Comparison of ENCODE assay signal across 23 mouse cellular contexts in the genomic region with DNA sequence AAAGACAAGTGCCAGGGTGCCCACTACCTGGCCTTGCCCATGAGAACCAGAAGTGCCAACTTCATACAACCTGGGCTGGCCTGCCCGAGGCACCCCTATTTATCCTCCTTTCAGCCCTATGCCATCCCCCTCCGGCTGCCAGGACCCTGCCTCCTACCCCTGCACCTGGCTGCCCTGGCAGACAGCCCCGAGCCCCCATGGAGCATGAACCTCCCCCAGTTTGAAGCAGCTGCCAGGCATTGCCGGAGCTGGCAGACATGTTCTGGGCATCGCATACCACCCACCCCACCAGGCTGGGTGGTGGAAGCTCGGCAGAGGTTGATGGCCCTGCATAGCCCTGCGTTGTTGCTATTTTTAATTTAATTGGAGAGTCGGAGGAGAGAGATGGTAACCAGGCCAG.
DNase-seq lines count a peak whose midpoint lies in the region; ATAC-seq and TF ChIP-seq lines count a peak whose summit lies in the region.
"Had no signal": no experiment of that assay in that cellular context is flagged by ENCODE, and none has a peak within 500 bp of the region (broad histone marks: within the 10 kb centered on the region; RNA-seq: fewer than 3 reads in every experiment).

No protein-coding gene starts in this region.

- H3K36me3 ChIP-seq in forebrain, postnatal 0 days (ENCODE audit: insufficient read depth): no peaks in the 10 kb centered on the region
- no peaks in the 10 kb centered on the region for H3K36me3 ChIP-seq in forebrain, embryonic 11.5 days (ENCODE audit: control insufficient read depth, insufficient read depth, low read length)
- H3K36me3 ChIP-seq: embryonic facial prominence, embryonic 12.5 days; embryonic facial prominence, embryonic 15.5 days; forebrain, embryonic 12.5 days; heart, embryonic 12.5 days; heart, embryonic 15.5 days; hindbrain, embryonic 10.5 days had no signal

- no peaks in the 10 kb centered on the region for H3K9me3 ChIP-seq in forebrain, postnatal 0 days (ENCODE audit: low read length)
- no peaks in the 10 kb centered on the region for H3K9me3 ChIP-seq in forebrain, embryonic 11.5 days (ENCODE audit: control insufficient read depth, low read length)
- H3K9me3 ChIP-seq: embryonic facial prominence, embryonic 12.5 days; embryonic facial prominence, embryonic 15.5 days; forebrain, embryonic 12.5 days; heart, embryonic 12.5 days; heart, embryonic 15.5 days; hindbrain, embryonic 10.5 days had no signal

- TF ChIP-seq POLR2A in cerebellum, adult 2 months (IDR thresholded peaks at IDR 0.05; ENCODE audit: borderline replicate concordance, insufficient read depth, low read length): no peak

- peak; percentile 84 to 90 for DNase-seq in cerebellum, postnatal 10 days
- no peak for DNase-seq in cerebellum, adult 2 months
- peak; percentile 32 for DNase-seq in forebrain, postnatal 0 days
- DNase-seq in forebrain, embryonic 11.5 days (ENCODE audit: low spot score): no peak
- peak; percentile 34 to 50 for DNase-seq in layer of hippocampus, postnatal 10 days (ENCODE audit: low spot score in 2 of 2)
- no peak for DNase-seq in layer of hippocampus, adult 18-20 months (ENCODE audit: low spot score in 2 of 2)
- peak; percentile 46 to 54 for DNase-seq in right cerebral cortex, postnatal 10 days (ENCODE audit: low spot score in 2 of 2)
- DNase-seq in right cerebral cortex, postnatal 4 days: no peak
- DNase-seq: adrenal gland, adult 8-10 months; adrenal gland, postnatal 25 days; cerebellum, adult 8-10 months; gastrocnemius, postnatal 25 days; heart, adult 18-20 months; heart, postnatal 10 days; heart, postnatal 36 days had no signal

- H3K27me3 ChIP-seq in cerebellum, adult 2 months (ENCODE audit: control insufficient read depth, insufficient read depth, low read length): no peaks in the 10 kb centered on the region
- H3K27me3 ChIP-seq in forebrain, postnatal 0 days (ENCODE audit: insufficient read depth, low read length): no peaks in the 10 kb centered on the region
- H3K27me3 ChIP-seq in forebrain, embryonic 11.5 days (ENCODE audit: control insufficient read depth, insufficient read depth, low read length): no peaks in the 10 kb centered on the region
- H3K27me3 ChIP-seq: embryonic facial prominence, embryonic 12.5 days; embryonic facial prominence, embryonic 15.5 days; forebrain, embryonic 12.5 days; heart, embryonic 12.5 days; heart, embryonic 15.5 days had no signal

- 31% methylated on average over 8 of the region's 8 CpGs for WGBS in cerebellum, adult 2 months
- WGBS in forebrain, postnatal 0 days: 47% methylated on average over 8 of the region's 8 CpGs
- WGBS in forebrain, embryonic 11.5 days: 90% methylated on average over 8 of the region's 8 CpGs

- H3K4me3 ChIP-seq in cerebellum, adult 2 months (replicated peaks; ENCODE audit: insufficient read depth, low read depth, low read length): no peak overlapping the region
- no peak overlapping the region for H3K4me3 ChIP-seq in forebrain, postnatal 0 days (ENCODE audit: low read depth, low read length)
- no peak overlapping the region for H3K4me3 ChIP-seq in forebrain, embryonic 11.5 days (ENCODE audit: low read depth, low read length)
- H3K4me3 ChIP-seq: embryonic facial prominence, embryonic 12.5 days; embryonic facial prominence, embryonic 15.5 days; forebrain, embryonic 12.5 days; heart, embryonic 12.5 days; heart, embryonic 15.5 days; hindbrain, embryonic 10.5 days had no signal

- no peak overlapping the region for H3K4me2 ChIP-seq in forebrain, postnatal 0 days (ENCODE audit: low read depth)
- no peak overlapping the region for H3K4me2 ChIP-seq in forebrain, embryonic 11.5 days (ENCODE audit: low read depth, low read length, severe bottlenecking)
- H3K4me2 ChIP-seq: embryonic facial prominence, embryonic 12.5 days; embryonic facial prominence, embryonic 15.5 days; forebrain, embryonic 12.5 days; heart, embryonic 12.5 days; heart, embryonic 15.5 days; hindbrain, embryonic 14.5 days had no signal

- peaks cover 3% of the 10 kb centered on the region; the same call in 1 of the 2 replicates for H3K4me1 ChIP-seq in cerebellum, adult 2 months (ENCODE audit: control insufficient read depth, insufficient read depth, low read length)
- H3K4me1 ChIP-seq in forebrain, postnatal 0 days (ENCODE audit: insufficient read depth): peaks cover 6% of the 10 kb centered on the region
- no peaks in the 10 kb centered on the region for H3K4me1 ChIP-seq in forebrain, embryonic 11.5 days (replicated peaks; ENCODE audit: control insufficient read depth, insufficient read depth, low read length)
- H3K4me1 ChIP-seq: embryonic facial prominence, embryonic 12.5 days; embryonic facial prominence, embryonic 15.5 days; forebrain, embryonic 12.5 days; heart, embryonic 12.5 days; heart, embryonic 15.5 days had no signal

- H3K27ac ChIP-seq in cerebellum, adult 2 months (ENCODE audit: insufficient read depth, low read length): no peak overlapping the region
- H3K27ac ChIP-seq in forebrain, postnatal 0 days (ENCODE audit: low read depth, low read length): no peak overlapping the region
- no peak overlapping the region for H3K27ac ChIP-seq in forebrain, embryonic 11.5 days (ENCODE audit: low read depth, low read length)
- H3K27ac ChIP-seq: embryonic facial prominence, embryonic 12.5 days; embryonic facial prominence, embryonic 15.5 days; forebrain, embryonic 12.5 days; heart, embryonic 15.5 days; hindbrain, embryonic 10.5 days; hindbrain, embryonic 14.5 days had no signal

- H3K9ac ChIP-seq in forebrain, postnatal 0 days: no peak overlapping the region
- H3K9ac ChIP-seq in forebrain, embryonic 11.5 days (ENCODE audit: low read length): no peak overlapping the region
- H3K9ac ChIP-seq: embryonic facial prominence, embryonic 12.5 days; embryonic facial prominence, embryonic 15.5 days; forebrain, embryonic 12.5 days; heart, embryonic 12.5 days; heart, embryonic 15.5 days; hindbrain, embryonic 14.5 days had no signal

- ATAC-seq in forebrain, postnatal 0 days: no peak
- ATAC-seq in forebrain, embryonic 11.5 days (replicated peaks; ENCODE audit: low FRiP score): no peak
- ATAC-seq: activated CD4-positive, CD25-positive, alpha-beta regulatory T cell, adult 4 months had no signal

- no peak for TF ChIP-seq CTCF in cerebellum, adult 2 months (IDR thresholded peaks at IDR 0.05; ENCODE audit: borderline replicate concordance, insufficient read depth, low read depth, low read length)
- no peak for TF ChIP-seq CTCF in forebrain, postnatal 0 days (IDR thresholded peaks at IDR 0.05; ENCODE audit: low read depth)

Comparison
In these comparisons a context has a peak if more than half of its experiments do, and no peak if none do; other contexts are left out.
1. DNase-seq: peak in cerebellum, postnatal 10 days (2 of 2), forebrain, postnatal 0 days (single experiment), layer of hippocampus, postnatal 10 days (2 of 2) and right cerebral cortex, postnatal 10 days (2 of 2); none in cerebellum, adult 2 months (0 of 2), forebrain, embryonic 11.5 days (single experiment), layer of hippocampus, adult 18-20 months (0 of 2) and right cerebral cortex, postnatal 4 days (single experiment).